Mouse (Mus musculus): ENCODE results near the gene Usp46. TPM values are rescaled to one million over a fixed set of nuclear protein-coding genes. Genes with fewer than 3 reads are reported as not detected.

Gene Usp46
- polyA plus RNA-seq, 1 experiment from 2014 or later = 30.3 TPM

Other genes with a start within 250 kb of the Usp46 start
- gene Rasl11b, start 126.9 kb upstream of the Usp46 start, polyA plus RNA-seq (2015; fragmentation: Nextera tagmentation; extraction: Ambion mirVana) = 123 and 138 TPM in 2 replicates

Data from embryonic facial prominence, embryonic 15.5 days (tissue).